Mouse (Mus musculus) heart, adult 2 months (tissue): ENCODE results near the gene Nme3.

Experiments used
- CTCF ChIP-seq: fragments of 200-600 bp; IDR thresholded peaks from 2 replicates; pipeline ENCODE4 v1.8.1; 2022; ENCODE audit warnings: antibody characterized with exemption, mild to moderate bottlenecking, moderate library complexity
- EP300 ChIP-seq: fragments of 200-500 bp; IDR thresholded peaks from 2 replicates; pipeline ENCODE4 v1.6.1; 2011; ENCODE audit warnings: low read depth, low read length, control low read depth; ENCODE audit not compliant: insufficient read depth

DNA sequence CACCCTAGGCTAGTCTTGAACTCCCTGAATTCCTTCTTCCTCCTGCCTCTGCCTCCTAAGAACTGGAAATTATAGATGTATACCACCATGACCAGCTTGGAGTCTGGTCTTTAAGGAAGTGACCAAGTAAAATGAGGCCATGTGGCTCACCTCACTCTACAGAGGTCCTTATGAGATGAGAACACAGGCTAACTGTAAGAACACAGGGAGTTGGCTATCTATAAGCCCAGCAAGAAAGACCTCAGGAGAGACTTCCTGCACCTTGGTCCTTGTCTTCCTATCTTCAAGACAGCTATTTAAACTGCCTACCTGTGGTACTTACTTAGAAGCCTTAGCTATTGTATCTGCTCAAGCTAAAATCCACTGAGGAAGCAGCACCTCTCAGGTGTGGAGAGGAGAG is 17.7 kb downstream of the Nme3 start:
- no peak for TF ChIP-seq EP300
- TF ChIP-seq CTCF: no peak
